Mouse (Mus musculus) ES-Bruce4 (cell line): Measurements from ENCODE around the gene Adm2. TPM values are rescaled to one million over a fixed set of nuclear protein-coding genes. Genes with fewer than 3 reads are reported as not detected.

Experiments used
- H3K27ac ChIP-seq: 2 replicates; pipeline ENCODE4 v1.5.1; 2012; ENCODE audit warnings: low read length, inconsistent platforms; ENCODE audit not compliant: insufficient read depth
- H3K27me3 ChIP-seq: 2 replicates; pipeline ENCODE4 v1.6.1; 2012; ENCODE audit warnings: mild to moderate bottlenecking, low read length, inconsistent platforms; ENCODE audit not compliant: control insufficient read depth, poor library complexity, insufficient read depth, severe bottlenecking
- H3K36me3 ChIP-seq: 2 replicates; pipeline ENCODE4 v1.6.1; 2012; ENCODE audit warnings: inconsistent platforms, mild to moderate bottlenecking, low read length, moderate library complexity; ENCODE audit not compliant: control insufficient read depth, poor library complexity, insufficient read depth, severe bottlenecking
- H3K4me1 ChIP-seq: one replicate; pipeline ENCODE4 v1.8.1; 2011; ENCODE audit warnings: low read length; ENCODE audit not compliant: control insufficient read depth, insufficient read depth
- H3K4me3 ChIP-seq: 2 replicates; pipeline ENCODE4 v1.5.1; 2011; ENCODE audit warnings: low read depth, mild to moderate bottlenecking, low read length
- H3K9ac ChIP-seq: 2 replicates; pipeline ENCODE4 v1.6.1; 2012; ENCODE audit warnings: low read depth, mild to moderate bottlenecking, inconsistent platforms; ENCODE audit not compliant: poor library complexity, severe bottlenecking
- H3K9me3 ChIP-seq: replicated peaks from 2 replicates; pipeline ENCODE4 v1.6.1; 2012; ENCODE audit warnings: mild to moderate bottlenecking, low read length, inconsistent platforms; ENCODE audit not compliant: control insufficient read depth, poor library complexity, insufficient read depth, severe bottlenecking
- CTCF ChIP-seq: IDR thresholded peaks from one replicate; pipeline ENCODE4 v1.8.1; 2011; ENCODE audit warnings: low read depth, low read length
- EP300 ChIP-seq: IDR thresholded peaks from 2 replicates; pipeline ENCODE4 v1.6.1; 2011; ENCODE audit warnings: low read depth, low read length; ENCODE audit not compliant: insufficient read depth
- POLR2A ChIP-seq: IDR thresholded peaks from one replicate; pipeline ENCODE4 v1.8.1; 2011; ENCODE audit warnings: low read length; ENCODE audit not compliant: insufficient read depth
- polyA plus RNA-seq: library from polyadenylated mRNA; stranded (reverse); fragments of >200 nt; gene quantifications from 2 replicates; pipeline ENCODE4 v1.2.4, GENCODE M21; 2011; ENCODE audit warnings: low read depth; ENCODE audit not compliant: missing spikeins, insufficient read depth, insufficient read length

Adm2 gene
- polyA plus RNA-seq, 1 experiment, result 1.1 TPM

DNA sequence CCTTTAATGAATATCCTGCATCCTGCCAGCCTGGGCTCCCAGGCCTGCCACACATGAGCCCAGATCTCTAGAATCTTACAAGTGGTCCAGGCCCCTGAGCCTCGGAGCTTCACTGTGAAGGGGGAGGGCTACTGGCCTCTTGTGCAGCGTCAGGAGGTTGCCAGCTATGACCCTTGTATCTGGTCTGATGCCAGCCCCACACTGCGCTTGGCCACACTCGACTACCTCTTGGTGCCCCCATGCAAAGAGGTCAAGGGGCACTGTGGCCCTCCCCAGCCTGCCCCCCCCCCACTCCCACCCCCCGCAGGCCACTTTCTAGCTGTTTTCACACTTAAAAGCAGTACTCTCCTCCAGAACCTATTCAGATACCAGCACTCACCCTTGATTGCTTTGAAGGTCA is 3.9 kb downstream of the Adm2 start:
- no peak overlapping the region for H3K4me3 ChIP-seq
- H3K36me3 ChIP-seq, result no peaks in the 10 kb centered on the region
- no peak overlapping the region for H3K9ac ChIP-seq
- no peak overlapping the region for H3K27ac ChIP-seq
- no peaks in the 10 kb centered on the region for H3K4me1 ChIP-seq
- TF ChIP-seq EP300 (no peak), CTCF (no peak), POLR2A (no peak)
- no peaks in the 10 kb centered on the region for H3K27me3 ChIP-seq
- H3K9me3 ChIP-seq, result no peaks in the 10 kb centered on the region

DNA sequence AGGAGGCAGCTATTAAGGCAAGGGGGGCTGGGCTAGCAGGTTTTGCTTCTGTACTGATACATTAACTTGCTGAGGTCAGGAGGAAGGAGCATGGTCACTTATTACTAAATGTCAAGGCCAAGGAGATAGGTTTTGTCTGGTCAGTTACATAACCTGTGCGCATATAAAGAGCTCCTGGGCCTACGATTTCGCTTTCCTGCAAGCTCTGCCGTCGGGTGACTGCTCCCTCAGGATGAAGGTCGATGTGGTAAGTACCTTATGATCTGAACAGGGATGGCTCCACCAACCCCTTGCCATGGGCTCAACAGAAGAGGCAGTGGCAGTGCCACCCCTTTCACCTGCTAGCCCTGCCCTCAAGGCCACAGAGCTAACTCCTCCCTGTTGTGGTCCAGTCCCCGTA is 11.8 kb downstream of the Adm2 start, which contains the start of gene Miox:
Gene Miox (plus strand): TSS at position 128 of the 400 bp plus-strand sequence.
- Histone ChIP-seq H3K4me1 (no peaks in the 10 kb centered on the region), H3K9me3 (no peaks in the 10 kb centered on the region), H3K36me3 (no peaks in the 10 kb centered on the region), H3K27me3 (no peaks in the 10 kb centered on the region), H3K4me3 (no peak within 1 kb of the TSS), H3K9ac (no peak within 1 kb of the TSS), H3K27ac (no peak within 1 kb of the TSS)
- TF ChIP-seq CTCF, result no peak
- TF ChIP-seq POLR2A, result no peak
- TF ChIP-seq EP300, result no peak

- TF ChIP-seq POLR2A (no peak), EP300 (no peak), CTCF (no peak)
Observed at GRCm38 (mm10) chr15:89334774-89335537, 12.4 kb downstream of the Adm2 start.

DNA sequence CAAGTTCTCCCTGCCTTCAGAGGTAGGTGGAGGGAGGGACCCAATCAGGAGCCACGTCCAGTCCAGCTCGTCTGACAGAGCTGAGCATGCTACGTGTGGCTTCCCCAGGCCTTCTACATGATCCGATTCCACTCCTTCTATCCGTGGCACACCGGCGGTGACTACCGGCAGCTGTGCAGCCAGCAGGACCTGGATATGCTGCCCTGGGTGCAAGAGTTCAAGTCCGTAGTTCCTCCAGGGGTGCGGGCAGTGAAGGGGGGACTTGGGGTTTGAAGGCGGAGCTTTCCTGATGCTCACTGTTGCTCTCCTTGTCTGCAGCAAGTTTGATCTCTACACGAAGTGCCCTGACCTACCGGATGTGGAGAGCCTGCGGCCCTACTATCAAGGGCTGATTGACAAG is 13.9 kb downstream of the Adm2 start:
- H3K4me3 ChIP-seq, result peak overlapping the region; percentile 82
- no peak overlapping the region for H3K9ac ChIP-seq
- H3K4me1 ChIP-seq, result no peaks in the 10 kb centered on the region
- no peak for TF ChIP-seq CTCF
- TF ChIP-seq POLR2A, result no peak
- TF ChIP-seq EP300, result no peak
- H3K27ac ChIP-seq, result no peak overlapping the region
- H3K27me3 ChIP-seq, result no peaks in the 10 kb centered on the region
- no peaks in the 10 kb centered on the region for H3K36me3 ChIP-seq
- no peaks in the 10 kb centered on the region for H3K9me3 ChIP-seq

More at GRCm38 (mm10) chr15:89334774-89335537, 12.4 kb downstream of the Adm2 start:
- no peaks in the 10 kb centered on the region for H3K4me1 ChIP-seq
- H3K9me3 ChIP-seq, result no peaks in the 10 kb centered on the region
- no peaks in the 10 kb centered on the region for H3K27me3 ChIP-seq
- peak overlapping the region; percentile 10; the same call in 1 of the 2 replicates for H3K4me3 ChIP-seq
- no peaks in the 10 kb centered on the region for H3K36me3 ChIP-seq
- no peak overlapping the region for H3K9ac ChIP-seq
- no peak overlapping the region for H3K27ac ChIP-seq

- Histone ChIP-seq H3K27me3 (no peaks in the 10 kb centered on the region), H3K9me3 (no peaks in the 10 kb centered on the region), H3K4me1 (no peaks in the 10 kb centered on the region), H3K27ac (no peak overlapping the region), H3K4me3 (no peak overlapping the region), H3K9ac (no peak overlapping the region), H3K36me3 (no peaks in the 10 kb centered on the region)
- TF ChIP-seq EP300, result no peak
Observed at GRCm38 (mm10) chr15:89339696-89340095, 17.2 kb downstream of the Adm2 start.

- no peaks in the 10 kb centered on the region for H3K27me3 ChIP-seq
- no peak overlapping the region for H3K27ac ChIP-seq
- TF ChIP-seq POLR2A (no peak), EP300 (no peak), CTCF (no peak)
Observed at GRCm38 (mm10) chr15:89340136-89340535, 17.6 kb downstream of the Adm2 start.

More at GRCm38 (mm10) chr15:89340136-89340535, 17.6 kb downstream of the Adm2 start:
- Histone ChIP-seq H3K4me1 (no peaks in the 10 kb centered on the region), H3K36me3 (no peaks in the 10 kb centered on the region), H3K4me3 (no peak overlapping the region), H3K9ac (no peak overlapping the region), H3K9me3 (no peaks in the 10 kb centered on the region)
